Mouse (Mus musculus): Measurements from ENCODE around the gene Atp11c.

DNA sequence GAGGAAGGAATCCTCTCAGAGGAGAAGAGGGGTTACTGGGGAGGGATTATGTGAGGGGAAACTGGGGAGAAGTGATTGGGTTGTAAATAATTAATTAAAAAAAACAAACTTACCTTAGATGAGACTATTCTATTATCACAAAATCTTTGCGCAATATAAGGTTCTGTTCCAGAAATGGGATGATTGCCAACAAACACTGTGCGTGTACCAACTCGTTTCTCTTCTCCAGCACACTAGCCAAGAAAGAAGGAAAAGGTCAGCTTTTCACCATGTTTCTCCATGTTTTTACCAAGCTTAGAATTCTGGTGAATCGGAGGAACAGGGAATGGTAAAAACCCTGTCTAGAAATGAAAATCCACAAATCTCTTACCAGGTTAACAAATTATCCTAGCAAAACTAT lies 271.2 kb downstream of the Atp11c start:
- TF ChIP-seq EP300 (IDR thresholded peaks at IDR 0.05; ENCODE audit: low read depth in 1 of 2, low read length in 2 of 2) (no peak), ZNF384 (IDR thresholded peaks at IDR 0.05; ENCODE audit: low read depth, low read length) (no peak), USF2 (IDR thresholded peaks at IDR 0.05; ENCODE audit: borderline replicate concordance in 1 of 2, insufficient read depth in 1 of 2, low read depth in 1 of 2, low read length in 2 of 2) (no peak), CTCF (IDR thresholded peaks at IDR 0.05 in 2 of 3, conservative IDR thresholded peaks at IDR 0.05 in 1 of 3; ENCODE audit: control insufficient read depth in 1 of 3, insufficient read depth in 1 of 3, low read depth in 2 of 3, low read length in 3 of 3, poor library complexity in 1 of 3, severe bottlenecking in 1 of 3) (no peak), CHD1 (IDR thresholded peaks at IDR 0.05; ENCODE audit: low read depth, low read length) (no peak), MXI1 (IDR thresholded peaks at IDR 0.05; ENCODE audit: low read depth, low read length) (no peak), CHD2 (IDR thresholded peaks at IDR 0.05; ENCODE audit: low read length) (no peak), MAFK (IDR thresholded peaks at IDR 0.05; ENCODE audit: borderline replicate concordance, low read depth, low read length) (no peak), POLR2A (IDR thresholded peaks at IDR 0.05; ENCODE audit: control insufficient read depth in 1 of 2, insufficient read depth in 1 of 2, low read depth in 1 of 2, low read length in 2 of 2, poor library complexity in 1 of 2) (no peak), RCOR1 (IDR thresholded peaks at IDR 0.05; ENCODE audit: low read depth, low read length) (no peak), ZKSCAN1 (IDR thresholded peaks at IDR 0.05; ENCODE audit: low read depth, low read length) (no peak), MAZ (IDR thresholded peaks at IDR 0.05; ENCODE audit: low read depth, low read length) (no peak)

All from MEL (cell line).